Mouse (Mus musculus): ENCODE measurements around the gene Trp53tg5.

Gene Trp53tg5

GRCm38 (mm10) chr2:164432541-164433191, 40.9 kb downstream of the Trp53tg5 start:
- no peak for DNase-seq (ENCODE audit: low read depth, low spot score)

- no peak for DNase-seq (ENCODE audit: low read depth, low spot score)
These were observed 41.7 kb downstream of the Trp53tg5 start for GRCm38 (mm10) chr2:164431676-164432465.

GRCm38 (mm10) chr2:164430697-164431096, 42.8 kb downstream of the Trp53tg5 start:
- DNase-seq (ENCODE audit: low read depth, low spot score), result no peak

- DNase-seq (ENCODE audit: low read depth, low spot score), result no peak
These were observed 43.5 kb downstream of the Trp53tg5 start for GRCm38 (mm10) chr2:164429881-164430615.

GRCm38 (mm10) chr2:164428451-164428850, 45.1 kb downstream of the Trp53tg5 start:
- no peak for DNase-seq (ENCODE audit: low read depth, low spot score)

GRCm38 (mm10) chr2:164426952-164427351, 46.6 kb downstream of the Trp53tg5 start:
- DNase-seq (ENCODE audit: low read depth, low spot score), result no peak

GRCm38 (mm10) chr2:164426121-164426520, 47.4 kb downstream of the Trp53tg5 start:
- DNase-seq (ENCODE audit: low read depth, low spot score), result no peak

GRCm38 (mm10) chr2:164425401-164425800, 48.1 kb downstream of the Trp53tg5 start:
- DNase-seq (ENCODE audit: low read depth, low spot score), result no peak

GRCm38 (mm10) chr2:164424406-164424805, 49.1 kb downstream of the Trp53tg5 start:
- DNase-seq (ENCODE audit: low read depth, low spot score), result no peak

- no peak for DNase-seq (ENCODE audit: low read depth, low spot score)
These were observed 50.1 kb downstream of the Trp53tg5 start for GRCm38 (mm10) chr2:164423464-164423863.

- no peak for DNase-seq (ENCODE audit: low read depth, low spot score)
These were observed 50.7 kb downstream of the Trp53tg5 start for GRCm38 (mm10) chr2:164422675-164423393.

GRCm38 (mm10) chr2:164421979-164422378, 51.5 kb downstream of the Trp53tg5 start:
- no peak for DNase-seq (ENCODE audit: low read depth, low spot score)

GRCm38 (mm10) chr2:164421306-164421705, 52.2 kb downstream of the Trp53tg5 start:
- DNase-seq (ENCODE audit: low read depth, low spot score), result no peak

All from embryo, embryonic 11.5 days (tissue).